15 mouse cellular contexts compared by ENCODE assay signal in genomic region chr13:28556385-28556938, GRCm38 (mm10).
DNase-seq lines count a peak whose midpoint lies in the region; ATAC-seq and TF ChIP-seq lines count a peak whose summit lies in the region.
"Had no signal": no experiment of that assay in that cellular context is flagged by ENCODE, and none has a peak within 500 bp of the region (broad histone marks: within the 10 kb centered on the region; RNA-seq: fewer than 3 reads in every experiment).

No protein-coding gene starts in this region.

- no peaks in the 10 kb centered on the region for H3K27me3 ChIP-seq in lung, embryonic 16.5 days (ENCODE audit: control insufficient read depth, insufficient read depth, low read depth, low read length)
- no peaks in the 10 kb centered on the region for H3K27me3 ChIP-seq in liver, embryonic 16.5 days (ENCODE audit: control insufficient read depth, insufficient read depth, low read depth, low read length)
- H3K27me3 ChIP-seq in forebrain, embryonic 16.5 days (replicated peaks; ENCODE audit: control insufficient read depth, insufficient read depth, low read length) = no peaks in the 10 kb centered on the region
- no peaks in the 10 kb centered on the region for H3K27me3 ChIP-seq in forebrain, postnatal 0 days (ENCODE audit: insufficient read depth, low read length)
- H3K27me3 ChIP-seq: forebrain, embryonic 12.5 days; heart, embryonic 15.5 days; neural tube, embryonic 13.5 days had no signal

- H3K4me3 ChIP-seq in lung, embryonic 16.5 days (ENCODE audit: low read length) = no peak overlapping the region
- H3K4me3 ChIP-seq in liver, embryonic 16.5 days (ENCODE audit: low read depth, low read length) = no peak overlapping the region
- H3K4me3 ChIP-seq in forebrain, embryonic 16.5 days (replicated peaks; ENCODE audit: low read length) = no peak overlapping the region
- no peak overlapping the region for H3K4me3 ChIP-seq in forebrain, postnatal 0 days (ENCODE audit: low read depth, low read length)
- H3K4me3 ChIP-seq: forebrain, embryonic 12.5 days; heart, embryonic 15.5 days; neural tube, embryonic 13.5 days had no signal

- no peak overlapping the region for H3K4me2 ChIP-seq in lung, embryonic 16.5 days (ENCODE audit: low read depth, low read length)
- H3K4me2 ChIP-seq in liver, embryonic 16.5 days (ENCODE audit: low read depth, low read length) = peak overlapping the region; percentile 18
- no peak overlapping the region for H3K4me2 ChIP-seq in forebrain, embryonic 16.5 days (ENCODE audit: low read length)
- no peak overlapping the region for H3K4me2 ChIP-seq in forebrain, postnatal 0 days (ENCODE audit: low read depth)
- H3K4me2 ChIP-seq: forebrain, embryonic 12.5 days; heart, embryonic 15.5 days; neural tube, embryonic 13.5 days had no signal

- ATAC-seq in lung, embryonic 16.5 days (ENCODE audit: low read depth) = no peak
- ATAC-seq in liver, embryonic 16.5 days (ENCODE audit: low read depth) = peak; percentile 77
- no peak for ATAC-seq in forebrain, embryonic 16.5 days
- no peak for ATAC-seq in forebrain, postnatal 0 days

- H3K9me3 ChIP-seq in lung, embryonic 16.5 days (ENCODE audit: control insufficient read depth, low read length) = no peaks in the 10 kb centered on the region
- H3K9me3 ChIP-seq in liver, embryonic 16.5 days (replicated peaks; ENCODE audit: control insufficient read depth, low read length) = no peaks in the 10 kb centered on the region
- no peaks in the 10 kb centered on the region for H3K9me3 ChIP-seq in forebrain, embryonic 16.5 days (ENCODE audit: control insufficient read depth, low read length)
- no peaks in the 10 kb centered on the region for H3K9me3 ChIP-seq in forebrain, postnatal 0 days (ENCODE audit: low read length)
- H3K9me3 ChIP-seq: forebrain, embryonic 12.5 days; heart, embryonic 15.5 days; neural tube, embryonic 13.5 days had no signal

- WGBS in lung, embryonic 16.5 days = 52% methylated on average over 5 of the region's 5 CpGs
- 18% methylated on average over 5 of the region's 5 CpGs for WGBS in liver, embryonic 16.5 days (ENCODE audit: insufficient replicate concordance)
- 87% methylated on average over 5 of the region's 5 CpGs for WGBS in forebrain, embryonic 16.5 days
- 81% methylated on average over 5 of the region's 5 CpGs for WGBS in forebrain, postnatal 0 days

- peaks cover 12% of the 10 kb centered on the region for H3K4me1 ChIP-seq in lung, embryonic 16.5 days (replicated peaks; ENCODE audit: control insufficient read depth, insufficient read depth, low read length)
- peaks cover 10% of the 10 kb centered on the region for H3K4me1 ChIP-seq in liver, embryonic 16.5 days (ENCODE audit: control insufficient read depth, low read depth, low read length)
- peaks cover 32% of the 10 kb centered on the region for H3K4me1 ChIP-seq in forebrain, embryonic 16.5 days (replicated peaks; ENCODE audit: control insufficient read depth, insufficient read depth, low read length)
- H3K4me1 ChIP-seq in forebrain, postnatal 0 days (ENCODE audit: insufficient read depth) = peaks cover 21% of the 10 kb centered on the region; the same call in 1 of the 2 replicates

- no peak for DNase-seq in lung, postnatal 14 days
- DNase-seq in induced T-regulatory cell, adult 2 months (ENCODE audit: low read depth) = peak; percentile 4
- no peak for DNase-seq in spleen, postnatal 4 days (ENCODE audit: low spot score in 2 of 2)
- no peak for DNase-seq in forebrain, postnatal 0 days
- no peak for DNase-seq in kidney, adult 11 months
- DNase-seq: cerebellum, postnatal 14 days; gastrocnemius, postnatal 10 days; kidney, postnatal 4 days; right cerebral cortex, postnatal 25 days had no signal

- TF ChIP-seq CTCF in forebrain, postnatal 0 days (IDR thresholded peaks at IDR 0.05; ENCODE audit: low read depth) = no peak

- H3K36me3 ChIP-seq in lung, embryonic 16.5 days (ENCODE audit: control insufficient read depth, insufficient read depth, low read length) = no peaks in the 10 kb centered on the region
- no peaks in the 10 kb centered on the region for H3K36me3 ChIP-seq in liver, embryonic 16.5 days (ENCODE audit: control insufficient read depth, insufficient read depth)
- no peaks in the 10 kb centered on the region for H3K36me3 ChIP-seq in forebrain, embryonic 16.5 days (ENCODE audit: control insufficient read depth, insufficient read depth)
- H3K36me3 ChIP-seq in forebrain, postnatal 0 days (ENCODE audit: insufficient read depth) = no peaks in the 10 kb centered on the region
- H3K36me3 ChIP-seq: heart, embryonic 15.5 days; neural tube, embryonic 13.5 days had no signal

- no peak overlapping the region for H3K9ac ChIP-seq in lung, embryonic 16.5 days (ENCODE audit: low read length)
- H3K9ac ChIP-seq in liver, embryonic 16.5 days (ENCODE audit: low read depth, low read length) = no peak overlapping the region
- no peak overlapping the region for H3K9ac ChIP-seq in forebrain, embryonic 16.5 days (replicated peaks; ENCODE audit: low read depth, low read length)
- H3K9ac ChIP-seq in forebrain, postnatal 0 days = no peak overlapping the region
- H3K9ac ChIP-seq: forebrain, embryonic 12.5 days; heart, embryonic 15.5 days; neural tube, embryonic 13.5 days had no signal

- peak overlapping the region; percentile 56; the same call in 1 of the 2 replicates for H3K27ac ChIP-seq in lung, embryonic 16.5 days (ENCODE audit: low read length)
- peak overlapping the region; percentile 12; the same call in 1 of the 2 replicates for H3K27ac ChIP-seq in liver, embryonic 16.5 days (ENCODE audit: low read length)
- H3K27ac ChIP-seq in forebrain, embryonic 16.5 days (ENCODE audit: low read length) = no peak overlapping the region
- no peak overlapping the region for H3K27ac ChIP-seq in forebrain, postnatal 0 days (ENCODE audit: low read depth, low read length)
- H3K27ac ChIP-seq: forebrain, embryonic 12.5 days; heart, embryonic 15.5 days; neural tube, embryonic 13.5 days had no signal

Comparison
In these comparisons a context has a peak if more than half of its experiments do, and no peak if none do; other contexts are left out.
1. H3K27ac ChIP-seq: peak in lung, embryonic 16.5 days (single experiment) and liver, embryonic 16.5 days (single experiment); none in forebrain, embryonic 16.5 days (single experiment) and forebrain, postnatal 0 days (single experiment).